Mouse (Mus musculus) stomach, embryonic 16.5 days (tissue): ENCODE measurements around the gene Psme1. TPM values are rescaled to one million over a fixed set of nuclear protein-coding genes. Genes with fewer than 3 reads are reported as not detected.
A peak's percentile ranks its signal among the peaks of the same experiment; 100 is the strongest.

Experiments
- ATAC-seq: fragments of 200-750 bp; cut with Nextera tagmentation; 2 replicates; pipeline ENCODE4 v1.8.0; 2017; ENCODE audit warnings: moderate number of reproducible peaks, moderate TSS enrichment; ENCODE audit not compliant: insufficient read depth, low FRiP score
- H3K27ac ChIP-seq: fragments of 300-500 bp; sonication (generic); 2 replicates; pipeline ENCODE4 v1.5.1; 2014; ENCODE audit warnings: low read length
- H3K27me3 ChIP-seq: fragments of 300-500 bp; sonication (generic); 2 replicates; pipeline ENCODE4 v1.6.1; 2014; ENCODE audit warnings: low read length, control low read depth, mixed read lengths; ENCODE audit not compliant: control insufficient read depth, insufficient read depth
- H3K36me3 ChIP-seq: fragments of 300-500 bp; sonication (generic); 2 replicates; pipeline ENCODE4 v1.6.1; 2014; ENCODE audit warnings: low read length; ENCODE audit not compliant: control insufficient read depth, insufficient read depth
- H3K4me1 ChIP-seq: fragments of 300-500 bp; sonication (generic); 2 replicates; pipeline ENCODE4 v1.6.1; 2014; ENCODE audit warnings: low read length, control low read depth, mixed read lengths; ENCODE audit not compliant: control insufficient read depth, insufficient read depth
- H3K4me2 ChIP-seq: fragments of 300-500 bp; sonication (generic); 2 replicates; pipeline ENCODE4 v1.6.1; 2014; ENCODE audit warnings: low read depth, low read length, mixed read lengths
- H3K4me3 ChIP-seq: fragments of 300-500 bp; sonication (generic); replicated peaks from 2 replicates; pipeline ENCODE4 v1.5.1; 2014; ENCODE audit warnings: mild to moderate bottlenecking, low read length
- H3K9ac ChIP-seq: fragments of 300-500 bp; sonication (generic); 2 replicates; pipeline ENCODE4 v1.6.1; 2014; ENCODE audit warnings: low read length
- H3K9me3 ChIP-seq: fragments of 300-500 bp; sonication (generic); replicated peaks from 2 replicates; pipeline ENCODE4 v1.6.1; 2016; ENCODE audit warnings: low read length, control low read depth; ENCODE audit not compliant: control insufficient read depth
- WGBS: fragments of 180-500 bp; shearing (Covaris S2); extraction: QIAGEN DNeasy Blood & Tissue Kit; methylation state at CpG from one replicate; pipeline ENCODE4 v1.1.7; 2014; 5-methylcytosine and 5-hydroxymethylcytosine counted together
- polyA plus RNA-seq: library from polyadenylated mRNA; unstranded; fragments of >200 nt; fragmentation: Nextera tagmentation; extraction: Ambion mirVana; gene quantifications from 2 replicates; pipeline ENCODE4 v1.2.1, GENCODE M21; 2015

Gene Psme1
- polyA plus RNA-seq, 1 experiment from 2014 or later, result 162 TPM

DNA sequence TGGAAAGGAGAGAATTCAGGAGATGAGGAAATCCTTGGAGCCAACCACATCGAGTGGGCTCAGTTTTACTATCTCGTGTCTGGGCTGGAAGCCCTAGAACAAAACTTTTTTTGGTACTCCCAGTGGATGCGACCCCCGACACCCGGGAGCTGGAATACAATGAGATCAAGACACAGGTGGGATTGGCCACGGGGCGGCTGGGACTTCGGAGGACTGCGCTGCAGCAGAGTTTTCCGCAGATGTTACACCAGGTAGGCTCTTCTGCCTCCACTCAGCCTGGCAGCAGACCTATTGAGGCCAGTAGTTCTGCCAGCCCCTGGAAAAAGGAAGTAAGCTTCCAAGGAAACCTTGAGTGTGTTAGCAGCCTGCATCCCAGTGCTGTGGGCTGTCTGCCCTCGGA is 14.7 kb upstream of the Psme1 start:
- Histone ChIP-seq H3K4me1 (peaks cover 15% of the 10 kb centered on the region), H3K9ac (no peak overlapping the region), H3K27ac (no peak overlapping the region), H3K36me3 (peaks cover 19% of the 10 kb centered on the region), H3K9me3 (no peaks in the 10 kb centered on the region), H3K4me3 (no peak overlapping the region), H3K27me3 (no peaks in the 10 kb centered on the region), H3K4me2 (no peak overlapping the region)
- no peak for ATAC-seq
- WGBS, result 90% methylated on average over 11 of the region's 11 CpGs

GRCm38 (mm10) chr14:55565748-55566147 is 12.2 kb upstream of the Psme1 start:
- Histone ChIP-seq H3K4me2 (no peak overlapping the region), H3K36me3 (peaks cover 22% of the 10 kb centered on the region), H3K4me3 (no peak overlapping the region), H3K27ac (no peak overlapping the region), H3K27me3 (no peaks in the 10 kb centered on the region), H3K9ac (no peak overlapping the region), H3K9me3 (no peaks in the 10 kb centered on the region), H3K4me1 (peaks cover 13% of the 10 kb centered on the region)
- 68% methylated on average over 3 of the region's 3 CpGs for WGBS
- no peak for ATAC-seq

GRCm38 (mm10) chr14:55567496-55567895 is 10.4 kb upstream of the Psme1 start:
- H3K36me3 ChIP-seq, result peaks cover 22% of the 10 kb centered on the region
- no peaks in the 10 kb centered on the region for H3K4me1 ChIP-seq
- no peak overlapping the region for H3K4me3 ChIP-seq
- WGBS, result 80% methylated on average over 3 of the region's 3 CpGs
- no peak overlapping the region for H3K4me2 ChIP-seq
- no peak overlapping the region for H3K27ac ChIP-seq
- no peaks in the 10 kb centered on the region for H3K27me3 ChIP-seq
- ATAC-seq, result no peak
- H3K9ac ChIP-seq, result no peak overlapping the region
- no peaks in the 10 kb centered on the region for H3K9me3 ChIP-seq

- Histone ChIP-seq H3K9ac (no peak overlapping the region), H3K4me1 (no peaks in the 10 kb centered on the region; the same call in 1 of the 2 replicates), H3K4me2 (no peak overlapping the region), H3K9me3 (no peaks in the 10 kb centered on the region), H3K27ac (no peak overlapping the region), H3K27me3 (no peaks in the 10 kb centered on the region), H3K36me3 (peaks cover 18% of the 10 kb centered on the region; the same call in 1 of the 2 replicates), H3K4me3 (no peak overlapping the region)
- WGBS, result 90% methylated on average over 2 of the region's 2 CpGs
- no peak for ATAC-seq
Observed at GRCm38 (mm10) chr14:55570588-55570987, 7.3 kb upstream of the Psme1 start.

- Histone ChIP-seq H3K9ac (no peak overlapping the region), H3K9me3 (no peaks in the 10 kb centered on the region), H3K27ac (no peak overlapping the region), H3K4me3 (no peak overlapping the region), H3K4me1 (no peaks in the 10 kb centered on the region; the same call in 1 of the 2 replicates), H3K36me3 (0 out of 2 replicates have a peak, but pooled peaks cover 10% of the 10 kb centered on the region), H3K4me2 (no peak overlapping the region), H3K27me3 (no peaks in the 10 kb centered on the region)
- no peak for ATAC-seq
Observed at GRCm38 (mm10) chr14:55571760-55572159, 6.2 kb upstream of the Psme1 start.

GRCm38 (mm10) chr14:55575302-55575701 is 2.6 kb upstream of the Psme1 start, which contains the start of gene Fitm1:
Gene Fitm1, plus strand, starts transcription at chr14:55575617.
- 68% methylated on average over 8 of the region's 8 CpGs for WGBS
- no peak within 1 kb of the TSS for H3K4me3 ChIP-seq
- ATAC-seq, result no peak
- H3K9ac ChIP-seq, result peak within 1 kb of the TSS; percentile 39; the same call in 1 of the 2 replicates
- no peaks in the 10 kb centered on the region for H3K27me3 ChIP-seq
- peaks cover 1% of the 10 kb centered on the region for H3K36me3 ChIP-seq
- 0 out of 2 replicates have a peak within 1 kb of the TSS, but pooled peaks have one; percentile 21 for H3K4me2 ChIP-seq
- peaks cover 13% of the 10 kb centered on the region for H3K4me1 ChIP-seq
- H3K27ac ChIP-seq, result no peak within 1 kb of the TSS
- no peaks in the 10 kb centered on the region for H3K9me3 ChIP-seq

GRCm38 (mm10) chr14:55575711-55576110 is 2.2 kb upstream of the Psme1 start:
- no peaks in the 10 kb centered on the region for H3K9me3 ChIP-seq
- H3K27ac ChIP-seq, result no peak overlapping the region
- 0 out of 2 replicates have a peak overlapping the region, but pooled peaks have one; percentile 21 for H3K4me2 ChIP-seq
- WGBS, result 76% methylated on average over 13 of the region's 13 CpGs
- H3K27me3 ChIP-seq, result no peaks in the 10 kb centered on the region
- H3K36me3 ChIP-seq, result peaks cover 5% of the 10 kb centered on the region
- peak overlapping the region; percentile 39; the same call in 1 of the 2 replicates for H3K9ac ChIP-seq
- no peak for ATAC-seq
- peaks cover 13% of the 10 kb centered on the region for H3K4me1 ChIP-seq
- H3K4me3 ChIP-seq, result no peak overlapping the region

- 0 out of 2 replicates have a peak overlapping the region, but pooled peaks have one; percentile 3 for H3K9ac ChIP-seq
- peaks cover 13% of the 10 kb centered on the region for H3K4me1 ChIP-seq
- H3K9me3 ChIP-seq, result no peaks in the 10 kb centered on the region
- H3K4me2 ChIP-seq, result no peak overlapping the region
- no peak overlapping the region for H3K27ac ChIP-seq
- peaks cover 7% of the 10 kb centered on the region for H3K36me3 ChIP-seq
- no peak overlapping the region for H3K4me3 ChIP-seq
- WGBS, result 79% methylated on average over 16 of the region's 16 CpGs
- H3K27me3 ChIP-seq, result no peaks in the 10 kb centered on the region
- ATAC-seq, result no peak
Observed at GRCm38 (mm10) chr14:55576376-55576775, 1.5 kb upstream of the Psme1 start.

DNA sequence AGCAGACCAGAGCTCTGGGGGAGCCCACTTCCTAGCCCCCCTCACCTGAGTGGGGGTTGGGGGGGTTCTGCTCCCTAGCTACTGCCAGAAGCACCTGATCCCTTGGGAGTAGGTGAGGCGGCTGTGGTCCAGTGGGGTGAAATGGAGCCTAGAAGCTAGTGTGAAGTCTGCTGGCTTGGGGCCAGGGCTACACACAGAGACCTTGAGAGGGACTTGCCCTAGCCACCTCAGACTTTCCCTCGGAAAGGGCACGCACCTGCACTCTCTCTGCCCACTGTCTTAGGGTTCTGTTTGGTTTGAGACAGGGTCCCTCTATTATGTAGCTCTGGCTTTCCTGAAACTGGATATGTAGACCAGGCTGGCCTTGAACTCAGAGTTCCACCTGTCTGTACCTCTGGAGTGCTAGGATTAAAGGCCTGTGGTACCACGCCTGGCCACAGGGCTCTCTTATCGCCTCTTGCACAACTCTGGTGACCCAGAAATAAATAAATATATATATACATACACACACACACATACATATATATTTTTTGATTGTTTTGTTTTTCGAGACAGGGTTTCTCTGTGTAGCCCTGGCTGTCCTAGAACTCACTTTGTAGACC is 846 bp downstream of the Psme1 start:
- Histone ChIP-seq H3K27me3 (no peaks in the 10 kb centered on the region), H3K4me3 (peak overlapping the region; percentile 98), H3K27ac (peak overlapping the region; percentile 93), H3K4me1 (peaks cover 13% of the 10 kb centered on the region), H3K4me2 (peak overlapping the region; percentile 93), H3K36me3 (peaks cover 7% of the 10 kb centered on the region), H3K9me3 (no peaks in the 10 kb centered on the region), H3K9ac (peak overlapping the region; percentile 96)
- WGBS, result 24% methylated on average over 6 of the region's 6 CpGs
- peak; percentile 38 for ATAC-seq
